Mouse (Mus musculus) embryonic fibroblast, embryonic 13.5 days (primary cell): ENCODE measurements at regions not wholly inside any gene's neighbourhood (a gene's known extent, or its start where the extent isn't known, plus 50 kb on each side); places are given as distances from the start of the nearest gene placed in this dataset.

ENCODE experiments used
- H3K27ac ChIP-seq: 2 replicates; pipeline ENCODE4 v1.5.1; 2012; ENCODE audit warnings: low read length, control low read depth, inconsistent platforms; ENCODE audit not compliant: insufficient read depth
- H3K4me1 ChIP-seq: 2 replicates; pipeline ENCODE4 v1.6.1; 2011; ENCODE audit warnings: low read length; ENCODE audit not compliant: control insufficient read depth, insufficient read depth
- H3K4me3 ChIP-seq: 2 replicates; pipeline ENCODE4 v1.5.1; 2011; ENCODE audit warnings: mild to moderate bottlenecking, control low read depth, low read length; ENCODE audit not compliant: insufficient read depth
- CTCF ChIP-seq: IDR thresholded peaks from 2 replicates; pipeline ENCODE4 v1.5.1; 2011; ENCODE audit warnings: mild to moderate bottlenecking, control low read depth, low read length, moderate library complexity, borderline replicate concordance; ENCODE audit not compliant: insufficient read depth
- POLR2A ChIP-seq: IDR thresholded peaks from 2 replicates; pipeline ENCODE4 v1.6.1; 2011; ENCODE audit warnings: low read depth, mild to moderate bottlenecking, control low read depth, low read length, moderate library complexity

DNA sequence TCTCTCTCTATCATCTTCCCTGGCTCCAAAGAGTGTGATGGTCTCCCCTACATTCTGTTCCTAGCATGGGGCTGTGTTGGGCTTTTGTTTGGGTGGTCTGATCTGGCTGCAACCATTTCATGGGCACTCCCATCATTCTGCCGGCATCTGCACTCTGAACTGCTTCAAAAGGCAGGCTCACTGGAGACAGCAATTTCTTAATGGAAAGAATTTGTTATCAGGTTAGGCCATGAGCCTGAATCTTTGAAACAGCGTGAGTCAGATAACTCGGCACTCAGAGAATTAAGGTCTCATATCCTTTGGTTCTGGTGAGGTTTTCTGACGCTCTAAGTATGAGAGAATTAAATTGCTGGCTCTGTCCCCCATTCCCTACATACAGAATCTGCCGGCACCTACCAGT lies 519.8 kb upstream of the Arid1b start:
- Histone ChIP-seq H3K4me1 (no peaks in the 10 kb centered on the region), H3K4me3 (no peak overlapping the region), H3K27ac (no peak overlapping the region)
- TF ChIP-seq CTCF = no peak
- TF ChIP-seq POLR2A = no peak

DNA sequence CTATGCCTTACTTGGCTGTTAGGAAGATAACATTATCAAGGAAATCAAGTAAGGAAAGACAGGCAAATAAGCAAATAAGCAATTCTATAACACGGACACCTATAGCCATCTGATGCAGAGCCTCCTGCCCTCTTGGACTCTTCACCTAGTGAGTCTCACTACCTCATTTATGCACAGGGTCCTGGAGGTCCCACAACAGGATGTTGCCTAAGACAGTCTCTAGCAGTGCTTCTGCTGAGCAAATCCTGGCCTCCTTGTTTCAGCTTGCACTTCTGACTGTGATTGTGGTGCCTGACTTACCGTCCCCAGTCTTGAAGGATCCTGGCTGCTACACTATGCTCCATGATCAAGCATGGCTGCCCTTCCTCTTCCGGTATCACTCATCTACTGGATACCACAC lies 518.5 kb upstream of the Arid1b start:
- H3K27ac ChIP-seq = no peak overlapping the region
- TF ChIP-seq CTCF (no peak), POLR2A (no peak)
- H3K4me3 ChIP-seq = no peak overlapping the region
- no peaks in the 10 kb centered on the region for H3K4me1 ChIP-seq

DNA sequence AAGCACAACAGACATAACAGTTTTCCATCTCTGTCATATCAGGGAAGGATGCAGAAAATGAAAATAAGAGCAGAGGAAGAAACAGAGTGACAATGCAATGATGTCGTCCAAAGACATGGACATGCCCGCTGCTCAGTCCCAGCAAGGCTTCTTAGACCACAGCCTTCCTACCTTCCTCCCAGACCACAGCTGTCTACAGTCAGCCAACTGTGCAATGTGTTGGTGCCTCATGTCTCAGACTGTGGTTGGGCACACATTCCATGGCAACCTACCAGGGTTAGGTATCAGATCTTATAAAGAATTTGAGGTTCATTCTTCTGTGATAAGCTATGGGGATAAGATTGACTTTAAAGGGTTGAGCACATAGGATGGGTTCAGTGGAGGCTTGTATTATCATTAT lies 499.7 kb upstream of the Arid1b start:
- no peak overlapping the region for H3K27ac ChIP-seq
- H3K4me1 ChIP-seq = no peaks in the 10 kb centered on the region
- TF ChIP-seq CTCF = no peak
- TF ChIP-seq POLR2A = no peak
- no peak overlapping the region for H3K4me3 ChIP-seq

DNA sequence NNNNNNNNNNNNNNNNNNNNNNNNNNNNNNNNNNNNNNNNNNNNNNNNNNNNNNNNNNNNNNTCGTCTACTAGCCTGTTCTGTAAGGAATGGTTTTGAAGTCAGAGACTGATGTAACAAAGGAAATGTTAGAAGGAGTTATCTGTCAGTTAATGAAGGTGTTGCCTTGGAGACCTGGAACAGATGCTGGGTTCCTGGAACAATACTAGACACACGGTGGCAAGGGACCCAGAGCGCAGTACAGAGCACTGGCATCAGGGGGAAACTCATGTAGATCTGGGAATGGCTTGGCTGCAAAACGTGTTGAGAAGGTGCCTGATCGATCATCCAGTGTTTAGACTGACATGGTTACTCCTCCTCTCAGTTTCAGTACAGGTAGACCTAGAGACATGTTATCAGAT lies 493.6 kb upstream of the Arid1b start:
- TF ChIP-seq POLR2A = no peak
- TF ChIP-seq CTCF = no peak
- no peaks in the 10 kb centered on the region for H3K4me1 ChIP-seq
- no peak overlapping the region for H3K27ac ChIP-seq
- no peak overlapping the region for H3K4me3 ChIP-seq

DNA sequence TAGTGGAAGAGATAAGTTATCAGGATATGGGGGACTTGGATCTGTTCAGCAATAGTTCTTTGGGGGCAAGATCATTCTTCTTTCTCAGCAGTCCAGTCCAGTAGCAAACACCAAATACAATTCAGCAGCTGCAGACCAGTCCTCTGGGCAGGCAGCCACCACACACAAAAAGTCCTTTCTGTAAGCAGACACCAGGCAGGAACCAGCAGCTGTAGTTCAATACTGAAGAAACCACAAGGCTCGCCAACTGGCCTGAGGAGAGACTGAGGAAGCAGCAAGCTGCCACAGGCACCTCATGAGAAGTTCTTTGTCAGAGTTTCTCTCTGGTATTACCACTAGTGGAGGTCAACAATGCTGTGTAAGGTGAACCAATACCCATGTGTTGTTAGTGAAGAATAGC lies 493.1 kb upstream of the Arid1b start:
- Histone ChIP-seq H3K4me1 (no peaks in the 10 kb centered on the region), H3K27ac (no peak overlapping the region), H3K4me3 (no peak overlapping the region)
- TF ChIP-seq POLR2A = no peak
- no peak for TF ChIP-seq CTCF

DNA sequence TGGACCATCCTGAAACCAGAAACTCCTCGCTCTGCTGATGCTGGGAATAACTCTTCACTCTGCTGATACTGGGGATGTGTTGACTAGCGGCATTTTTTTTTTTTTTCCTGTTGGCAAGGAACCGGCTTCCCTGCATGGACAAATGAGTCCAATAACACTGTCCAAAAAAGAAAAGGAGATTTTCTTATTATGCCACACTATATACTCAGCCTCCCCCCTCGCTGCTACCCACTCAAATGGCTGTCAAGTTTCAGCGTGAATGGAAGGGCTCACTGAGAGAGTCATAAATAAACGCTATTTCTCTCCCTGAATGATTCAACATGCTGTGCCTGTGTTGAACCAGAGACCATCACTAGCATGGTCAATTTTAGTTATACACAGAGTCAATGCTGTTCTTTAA lies 489.2 kb upstream of the Arid1b start:
- no peak overlapping the region for H3K27ac ChIP-seq
- TF ChIP-seq CTCF (no peak), POLR2A (no peak)
- H3K4me3 ChIP-seq = no peak overlapping the region
- no peaks in the 10 kb centered on the region for H3K4me1 ChIP-seq

DNA sequence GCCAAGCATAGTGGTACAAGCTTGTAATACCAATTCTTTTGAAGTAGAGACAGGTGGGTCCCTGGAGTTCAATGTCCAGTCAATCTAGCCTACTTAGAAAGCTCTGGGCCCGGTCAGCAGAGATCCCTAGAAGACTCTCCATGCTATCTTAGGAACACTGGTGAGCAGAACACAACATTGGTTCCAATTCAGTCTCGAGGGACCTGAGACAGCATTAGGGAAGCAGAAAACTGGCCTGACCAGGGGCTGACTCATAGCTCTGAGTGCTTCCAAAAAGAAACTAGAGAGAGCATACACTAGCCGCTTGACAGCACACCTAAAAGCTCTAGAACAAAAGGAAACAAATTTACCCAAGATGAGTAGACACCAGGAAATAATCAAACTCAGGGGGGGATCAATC lies 484.6 kb upstream of the Arid1b start:
- H3K4me3 ChIP-seq = no peak overlapping the region
- no peaks in the 10 kb centered on the region for H3K4me1 ChIP-seq
- H3K27ac ChIP-seq = no peak overlapping the region
- no peak for TF ChIP-seq CTCF
- no peak for TF ChIP-seq POLR2A

DNA sequence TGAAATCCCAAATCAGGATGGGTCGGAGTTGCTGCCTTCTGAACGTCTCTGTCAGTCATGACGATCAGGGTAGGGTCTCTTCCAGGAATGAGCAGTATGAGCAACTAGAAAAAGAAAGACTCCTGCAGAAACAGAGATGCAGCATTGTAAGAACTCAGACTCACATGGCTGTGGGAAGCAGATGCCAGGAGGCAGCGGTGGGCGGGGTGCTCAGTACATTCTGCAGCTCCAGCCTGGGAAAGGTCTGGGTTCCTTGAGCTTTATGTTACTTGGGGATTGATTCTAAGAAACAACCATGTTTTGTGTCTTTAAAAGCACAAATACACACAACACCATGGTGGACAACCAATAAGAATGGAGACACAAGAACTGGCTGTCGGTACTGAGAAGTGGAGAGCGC lies 478.0 kb upstream of the Arid1b start:
- Histone ChIP-seq H3K4me1 (no peaks in the 10 kb centered on the region), H3K4me3 (no peak overlapping the region), H3K27ac (no peak overlapping the region)
- TF ChIP-seq CTCF = no peak
- no peak for TF ChIP-seq POLR2A

DNA sequence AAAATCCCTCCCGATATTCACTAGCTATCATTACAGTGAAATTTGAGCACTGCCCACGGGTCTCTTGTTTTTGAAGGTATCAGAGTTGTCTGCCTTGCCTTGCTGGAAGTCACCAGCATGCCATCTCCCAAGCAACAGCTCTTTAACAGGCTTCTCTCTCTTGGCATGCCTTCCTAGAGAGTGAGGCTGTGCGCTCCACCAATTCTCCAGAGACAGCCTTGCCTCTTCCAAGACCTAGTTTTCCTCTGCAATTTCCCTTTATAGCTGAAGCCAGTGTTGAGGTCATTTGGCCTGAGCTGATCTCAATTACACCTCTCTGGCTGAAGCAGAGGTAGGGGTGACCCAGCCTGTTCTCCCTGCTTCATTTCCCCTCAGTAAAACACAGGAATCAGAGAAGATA lies 477.3 kb upstream of the Arid1b start:
- Histone ChIP-seq H3K4me1 (no peaks in the 10 kb centered on the region), H3K4me3 (no peak overlapping the region), H3K27ac (no peak overlapping the region)
- no peak for TF ChIP-seq POLR2A
- TF ChIP-seq CTCF = no peak

DNA sequence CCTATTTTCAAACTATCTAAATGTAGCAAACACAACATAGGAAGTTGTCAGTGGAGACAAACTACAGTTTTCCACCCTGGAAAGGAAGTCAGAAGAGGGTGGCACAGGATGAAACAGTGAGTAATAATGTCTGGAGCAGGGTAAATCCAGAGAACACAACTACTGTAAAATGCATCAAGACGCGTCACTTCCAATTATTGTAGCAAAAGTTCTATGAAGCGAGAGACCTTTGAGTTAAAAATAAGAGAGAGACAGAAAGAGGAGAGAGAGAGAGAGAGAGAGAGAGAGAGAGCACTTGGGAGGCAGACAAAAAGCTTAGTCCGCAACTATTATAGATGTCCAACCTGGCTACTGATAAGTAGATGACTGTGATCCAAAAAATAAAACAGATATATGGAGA lies 473.1 kb upstream of the Arid1b start:
- H3K4me1 ChIP-seq = no peaks in the 10 kb centered on the region
- no peak for TF ChIP-seq CTCF
- TF ChIP-seq POLR2A = no peak
- H3K27ac ChIP-seq = no peak overlapping the region
- H3K4me3 ChIP-seq = no peak overlapping the region

DNA sequence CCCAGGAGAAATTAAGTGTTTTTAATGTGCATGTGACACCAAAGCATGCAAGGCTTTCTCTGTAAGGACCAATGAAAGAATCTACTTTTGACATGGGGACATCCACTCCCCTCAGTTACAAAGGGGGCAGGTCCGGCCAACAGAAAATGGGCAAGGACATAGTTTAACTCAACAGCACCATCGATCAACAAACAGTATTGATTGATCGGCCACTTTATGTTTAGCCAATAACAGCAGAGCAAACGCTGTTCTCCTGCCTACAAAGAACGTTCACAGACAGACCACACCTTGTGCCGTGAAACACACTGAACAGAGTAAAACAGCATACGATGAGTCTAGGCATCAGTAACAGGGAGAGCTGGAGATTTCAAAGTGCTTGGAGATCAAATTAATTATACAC lies 467.7 kb upstream of the Arid1b start:
- Histone ChIP-seq H3K4me1 (no peaks in the 10 kb centered on the region), H3K4me3 (no peak overlapping the region), H3K27ac (no peak overlapping the region)
- TF ChIP-seq POLR2A (no peak), CTCF (no peak)
